Mouse (Mus musculus): ENCODE results near the gene Tctn3.

Gene Tctn3

DNA sequence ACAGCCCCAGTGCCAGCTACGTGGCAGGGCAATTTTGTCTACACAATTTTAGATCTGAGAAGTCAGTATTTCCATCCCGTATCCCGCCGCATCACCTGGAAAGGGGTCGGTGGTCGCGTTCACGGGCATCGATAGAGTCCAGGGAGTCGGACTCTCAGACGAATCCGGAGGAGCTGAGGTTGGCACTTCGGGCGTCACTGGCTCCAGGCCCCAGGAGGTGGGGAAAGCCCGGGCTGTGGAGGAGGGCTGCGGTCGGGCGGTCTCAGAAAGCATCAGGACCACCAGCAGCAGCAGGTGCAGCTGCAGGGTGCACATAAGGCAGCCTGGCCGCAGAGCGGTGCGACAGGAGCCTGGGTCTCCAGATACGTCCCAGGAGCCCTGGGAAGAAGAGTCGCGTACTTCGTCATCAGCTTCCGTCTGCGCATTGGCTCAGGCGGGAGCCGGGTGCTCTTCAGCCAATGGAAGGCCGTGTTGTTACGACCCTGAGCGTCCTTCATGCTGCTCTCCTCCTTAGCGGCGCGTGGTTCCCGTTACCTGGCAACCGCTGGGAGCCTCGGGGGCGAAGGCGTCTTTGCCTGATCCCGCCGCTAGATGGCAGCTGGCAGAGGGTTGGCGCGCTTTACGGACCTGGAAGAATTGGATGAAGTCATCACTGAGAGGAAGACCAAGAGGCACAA is at the start of gene Tctn3, which contains the start of gene Entpd1:
TSS of gene Tctn3 (minus strand) at position 404 of the 677 bp plus-strand sequence.
TSS of gene Entpd1 (plus strand) at position 537 of the 677 bp plus-strand sequence.
- peak; percentile 95 to 98 for DNase-seq (ENCODE audit: low spot score in 2 of 2)

DNA sequence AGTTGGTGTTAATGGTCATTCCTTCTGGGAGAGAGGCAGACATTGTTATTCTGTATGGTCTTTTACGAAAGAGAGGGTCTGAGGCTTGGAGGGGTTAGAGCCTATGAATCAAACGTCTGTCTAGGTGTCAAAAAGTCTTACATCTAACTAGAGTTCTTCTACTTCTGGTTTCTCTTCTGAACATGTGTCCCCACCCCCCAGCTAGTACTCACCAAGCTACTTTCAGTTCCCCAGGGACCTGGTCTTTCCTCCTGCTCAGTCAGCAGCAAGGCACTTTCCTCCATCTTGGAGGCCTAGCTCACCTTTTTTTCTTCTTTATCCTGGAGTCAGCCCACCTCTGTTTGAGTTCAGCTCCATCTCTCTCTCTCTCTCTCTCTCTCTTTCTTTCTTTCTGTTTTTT is 49.1 kb upstream of the Tctn3 start:
- DNase-seq (ENCODE audit: low spot score in 2 of 2) = no peak

DNA sequence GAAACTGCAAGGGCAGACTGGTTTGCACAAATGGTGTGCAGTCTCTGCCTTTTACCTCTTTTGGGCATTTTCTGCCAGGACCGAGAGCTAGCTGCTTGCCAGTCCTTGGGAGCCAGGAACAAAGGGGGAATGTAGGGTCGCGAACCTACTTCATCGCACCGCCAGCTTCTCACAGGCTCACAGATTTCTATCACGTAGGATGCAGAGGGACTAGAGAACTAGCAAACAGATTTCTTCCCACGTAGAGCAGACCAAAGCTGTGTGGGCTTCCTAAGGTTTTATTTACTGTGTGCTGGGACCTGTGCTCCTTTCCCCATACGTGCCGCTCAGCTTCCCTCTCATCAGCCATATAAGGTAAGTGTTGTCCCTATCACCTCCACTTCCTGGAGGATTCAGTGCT is 48.5 kb upstream of the Tctn3 start:
- DNase-seq (ENCODE audit: low spot score in 2 of 2) = no peak

DNA sequence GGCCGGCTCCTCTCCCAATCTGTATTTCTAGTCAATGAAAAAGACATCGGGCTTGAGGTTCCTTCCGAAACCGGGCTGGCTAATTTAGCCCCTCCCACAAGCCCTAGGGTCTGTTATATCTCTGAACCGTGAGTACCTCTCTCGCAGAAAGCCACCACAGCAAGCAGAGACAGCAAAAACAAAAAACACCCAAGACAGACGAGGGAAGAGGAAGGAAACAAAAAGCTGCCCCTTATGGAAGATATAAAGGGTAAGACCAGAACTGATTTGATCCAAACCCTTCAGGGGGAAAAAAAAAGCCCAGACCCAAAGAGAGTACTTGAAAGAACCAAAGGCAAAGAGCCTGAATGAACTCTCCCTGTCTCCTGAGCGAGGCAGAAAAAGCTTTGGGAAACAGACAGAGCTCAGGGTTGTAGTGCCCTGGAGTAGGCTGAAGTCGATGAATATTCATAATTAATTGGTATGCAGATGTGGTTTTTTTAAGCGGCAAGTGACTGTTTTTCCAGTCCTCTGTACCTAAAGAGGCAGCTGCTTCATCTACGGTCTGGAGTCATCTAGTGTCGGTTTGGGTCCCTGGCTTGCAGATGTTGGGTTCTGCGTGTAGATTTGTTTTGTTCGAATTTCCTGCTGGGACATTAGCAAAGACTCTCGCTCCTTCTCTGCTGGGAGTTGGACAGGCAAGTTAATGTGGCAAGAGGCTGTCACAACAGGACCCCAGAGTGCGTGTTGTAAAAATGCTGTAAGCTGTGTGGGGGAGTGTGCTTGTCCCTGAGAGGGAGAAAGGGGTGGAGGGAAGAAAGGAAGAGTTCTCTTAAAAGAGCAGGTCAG is 47.8 kb upstream of the Tctn3 start:
- no peak for DNase-seq (ENCODE audit: low spot score in 2 of 2)

DNA sequence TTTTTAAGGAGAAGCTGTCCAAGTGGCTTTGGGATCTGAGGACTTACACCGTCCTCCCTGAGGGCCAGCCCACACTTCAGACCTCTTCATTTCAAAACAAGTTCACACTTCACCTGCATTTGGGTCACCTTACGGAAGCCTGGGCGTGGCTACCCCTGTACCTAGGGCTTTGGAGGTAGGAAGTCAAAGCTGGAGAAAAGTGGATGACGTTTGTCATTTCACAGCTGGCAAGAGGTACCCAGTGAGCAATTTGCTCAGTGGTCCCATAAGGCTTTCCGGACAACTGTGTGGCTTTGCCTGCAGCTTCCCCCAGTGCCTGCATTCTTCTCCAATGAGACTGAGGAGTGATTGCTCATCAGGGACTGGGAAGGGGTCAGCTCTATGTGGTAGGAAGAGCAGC is 46.9 kb upstream of the Tctn3 start:
- DNase-seq (ENCODE audit: low spot score in 2 of 2) = no peak

DNA sequence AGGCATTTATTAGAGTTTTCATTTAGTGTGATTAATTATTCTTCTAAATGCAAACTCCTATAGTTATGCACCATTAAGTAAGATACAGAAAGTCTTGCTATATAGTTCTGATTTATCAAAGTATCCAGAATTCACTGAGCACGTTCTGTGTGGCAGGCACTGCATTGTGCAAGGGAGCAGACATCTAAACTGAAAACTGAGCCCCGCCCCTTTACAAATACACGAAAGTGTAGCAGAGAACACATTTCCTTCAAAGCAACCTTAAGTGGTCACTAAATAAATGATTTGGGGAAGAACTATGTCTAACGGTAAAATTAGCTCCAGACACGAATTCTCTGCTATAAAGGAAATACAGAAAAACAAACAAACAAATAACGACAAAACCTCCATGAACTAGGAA is 46.2 kb upstream of the Tctn3 start:
- DNase-seq (ENCODE audit: low spot score in 2 of 2) = no peak

DNA sequence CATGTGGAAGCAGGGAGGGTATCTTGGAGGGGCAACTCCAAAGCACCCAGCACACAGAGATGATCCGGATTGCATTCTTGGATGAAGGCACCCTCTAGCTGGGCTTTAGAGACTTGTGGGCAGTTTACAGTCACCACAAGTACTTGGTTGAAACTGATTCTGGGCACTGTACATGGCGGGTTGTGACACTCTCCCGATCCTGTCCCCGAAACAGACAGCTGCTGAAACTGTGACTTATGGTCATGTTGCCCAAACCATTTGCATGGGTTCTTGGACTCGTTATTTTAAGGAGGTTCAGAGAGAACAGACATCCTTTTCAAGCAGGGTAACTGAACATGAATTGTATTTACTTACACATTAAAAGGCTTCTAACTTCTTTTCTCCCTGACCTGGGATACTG is 44.2 kb upstream of the Tctn3 start:
- DNase-seq (ENCODE audit: low spot score in 2 of 2) = no peak

DNA sequence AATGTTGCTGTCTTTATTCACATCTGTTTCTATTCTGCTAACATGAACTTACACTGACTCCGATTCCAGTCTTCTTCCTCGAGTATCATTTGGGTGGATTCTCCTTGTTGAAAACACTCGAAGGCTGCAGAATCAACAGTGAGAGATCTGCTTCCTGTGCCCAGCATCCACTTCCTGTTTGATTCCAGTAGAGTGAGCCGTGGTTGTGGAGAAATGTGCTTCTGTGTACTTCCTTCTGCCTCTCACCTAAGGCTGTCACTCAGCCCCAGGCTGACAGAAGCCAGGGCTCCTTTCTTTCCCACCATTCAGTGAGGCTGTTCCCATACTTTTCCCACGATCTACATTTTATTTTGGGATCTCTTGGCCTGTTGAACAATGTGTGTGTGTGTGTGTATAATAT is 38.1 kb upstream of the Tctn3 start:
- DNase-seq (ENCODE audit: low spot score in 2 of 2) = no peak

DNA sequence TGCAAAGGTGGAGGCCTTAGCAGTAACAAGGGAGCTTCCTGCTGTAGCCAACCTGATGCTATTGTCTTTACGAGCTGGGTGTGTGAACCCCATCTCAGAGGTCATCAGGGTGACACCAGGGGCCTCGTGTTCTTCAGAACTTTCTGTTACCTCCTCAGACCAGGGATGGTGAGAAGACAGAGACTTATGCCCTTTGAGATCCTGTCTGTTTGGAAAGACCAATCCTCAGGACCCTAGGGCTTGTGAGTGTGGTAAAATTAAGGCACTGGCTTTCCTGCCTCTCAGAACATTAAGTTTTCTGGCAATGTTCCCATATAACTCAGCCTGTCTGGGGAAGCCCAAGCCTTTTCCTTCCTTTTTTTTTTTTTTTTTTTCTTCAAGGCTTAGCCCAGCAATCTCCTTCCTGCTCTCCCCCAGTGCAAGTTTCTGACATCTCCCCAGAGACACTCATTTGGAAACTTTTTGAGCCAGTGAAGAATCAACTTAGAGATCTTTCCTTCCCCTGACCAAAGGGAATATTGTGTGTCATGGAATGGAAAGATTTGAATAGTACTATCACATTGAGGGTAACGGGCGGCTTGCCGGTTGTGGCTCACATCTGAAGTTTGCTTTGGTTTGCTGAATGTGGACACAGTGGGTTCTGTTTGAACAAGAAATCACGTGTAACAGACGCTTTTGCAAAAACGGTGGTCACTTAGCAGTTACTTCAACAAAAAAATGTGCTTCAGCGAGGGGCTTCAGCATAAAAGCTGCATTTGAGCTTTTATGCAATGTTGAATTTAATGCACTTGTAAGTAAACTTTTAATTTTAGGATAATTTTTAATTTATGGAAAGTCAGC is 35.5 kb upstream of the Tctn3 start:
- no peak for DNase-seq (ENCODE audit: low spot score in 2 of 2)

DNA sequence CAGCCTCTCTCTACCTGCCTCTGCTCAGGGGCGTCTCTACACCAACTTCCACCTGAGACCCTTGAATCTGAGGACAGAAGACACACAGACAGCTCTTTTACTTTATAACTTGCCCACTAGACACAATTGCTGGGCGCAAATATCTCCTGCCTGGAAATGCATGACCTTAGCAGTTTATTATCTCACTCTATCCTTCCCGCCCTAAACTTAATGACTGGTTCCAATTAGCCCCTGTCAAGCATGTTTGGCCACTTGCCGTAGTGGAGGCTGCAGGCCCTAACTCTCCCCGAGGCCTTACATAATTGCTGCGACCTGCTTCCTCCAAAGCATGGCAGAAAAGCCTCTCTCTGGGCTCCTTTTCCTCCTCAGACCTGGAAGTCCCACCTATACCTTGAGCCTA is 34.3 kb upstream of the Tctn3 start:
- DNase-seq (ENCODE audit: low spot score in 2 of 2) = no peak

DNA sequence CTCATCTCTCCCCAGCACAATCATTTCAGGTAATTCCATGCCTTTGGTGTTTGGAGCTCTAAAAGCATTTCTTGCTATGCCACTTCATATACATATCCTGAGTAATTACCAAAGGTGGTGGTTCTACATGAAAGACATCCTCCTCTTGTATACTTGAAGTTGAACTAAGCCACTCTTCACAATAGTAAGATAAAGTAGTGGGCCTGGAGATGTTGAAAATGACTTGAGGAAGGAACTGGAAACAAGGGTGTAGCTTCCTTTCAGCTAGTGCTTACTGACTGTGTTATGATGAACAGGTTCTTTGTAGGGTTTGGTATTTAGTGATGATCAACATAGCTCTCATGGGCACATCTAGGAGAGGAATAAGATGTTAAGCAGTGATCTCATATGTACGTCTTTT is 31.8 kb upstream of the Tctn3 start:
- no peak for DNase-seq (ENCODE audit: low spot score in 2 of 2)

DNA sequence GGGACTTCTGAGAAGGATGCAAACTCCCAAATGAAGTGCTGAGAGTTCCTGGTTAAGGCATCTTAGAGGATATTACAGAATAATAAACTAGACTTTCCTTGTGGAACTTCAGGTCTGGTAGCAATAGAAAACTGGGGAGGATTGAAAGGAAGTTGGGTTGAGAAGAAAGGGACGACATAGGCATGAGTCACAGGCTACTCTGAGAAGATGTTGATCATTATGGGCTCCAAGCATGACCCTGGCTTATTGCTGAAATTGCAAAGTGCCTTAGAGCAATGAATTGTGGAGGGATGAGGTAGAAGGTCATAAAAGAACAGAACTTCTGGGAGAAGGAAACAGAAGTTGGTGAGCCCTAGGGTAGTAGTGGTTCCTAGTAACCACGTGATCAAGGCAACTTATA is 28.8 kb upstream of the Tctn3 start:
- DNase-seq (ENCODE audit: low spot score in 2 of 2) = no peak

DNA sequence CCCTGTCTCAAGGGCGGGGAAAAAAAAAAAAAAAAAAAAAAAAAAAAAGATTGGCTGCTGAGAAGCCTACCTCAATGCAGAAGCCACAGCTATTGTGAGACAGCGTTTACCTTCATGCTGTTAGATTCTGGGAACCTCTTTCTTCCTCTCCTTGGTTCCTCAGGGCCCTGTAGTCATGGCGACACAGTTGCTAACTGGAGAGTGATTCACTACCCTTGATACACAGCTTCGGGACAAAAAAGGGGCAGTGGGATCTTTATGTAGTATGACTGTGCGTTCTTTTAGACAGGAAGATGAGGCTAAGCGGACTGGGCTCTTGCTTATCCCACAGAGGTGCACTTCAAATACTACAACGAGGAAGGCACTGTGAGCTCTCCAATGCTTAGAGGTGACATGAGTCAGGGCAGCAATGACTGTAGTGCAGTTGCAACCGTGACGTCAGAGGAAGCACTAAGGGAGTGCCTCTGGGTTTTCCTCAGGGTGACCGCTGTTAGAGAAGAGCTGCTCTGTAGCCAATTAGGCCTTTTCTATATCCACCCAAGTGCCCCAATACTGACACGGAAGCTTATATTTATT is 27.8 kb upstream of the Tctn3 start:
- no peak for DNase-seq (ENCODE audit: low spot score in 2 of 2)

DNA sequence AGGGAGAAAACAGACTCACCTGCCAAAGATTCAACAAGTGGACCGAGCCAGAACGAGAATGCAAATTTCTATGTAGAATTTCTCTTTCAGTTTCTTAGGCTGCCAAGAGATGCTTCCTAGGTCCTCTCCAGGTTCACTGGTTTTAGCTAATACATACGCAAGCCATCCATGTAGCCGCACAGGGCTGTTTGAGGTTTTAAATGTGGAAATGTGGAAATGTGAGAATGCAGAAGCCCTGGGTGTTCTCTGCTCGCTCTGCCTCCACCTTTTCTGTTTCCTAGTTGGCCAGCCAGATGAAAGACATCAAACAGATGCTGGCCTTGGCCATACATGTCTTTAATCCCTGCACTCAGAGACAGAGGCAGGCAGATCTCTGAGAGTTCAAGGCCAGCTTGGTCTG is 26.5 kb upstream of the Tctn3 start:
- no peak for DNase-seq (ENCODE audit: low spot score in 2 of 2)

DNA sequence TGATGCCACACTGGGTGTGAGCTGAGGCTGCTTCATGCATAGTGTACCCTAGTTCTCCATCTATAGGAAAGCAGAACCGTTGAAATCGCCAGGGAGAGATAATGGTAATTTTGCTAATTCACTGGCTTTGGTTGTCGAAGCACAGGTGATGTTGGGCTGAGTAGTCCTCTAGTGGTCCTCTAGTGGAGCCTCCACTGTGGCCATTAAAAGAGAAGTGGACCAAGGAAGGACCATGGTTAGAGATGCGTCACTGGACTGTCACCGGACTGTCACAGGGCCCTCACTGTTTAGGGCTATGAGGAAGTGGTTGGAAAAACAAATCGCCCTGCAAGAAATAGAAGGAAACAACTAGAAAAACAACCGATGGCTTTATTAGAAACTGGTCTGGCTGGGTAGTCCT is 25.6 kb upstream of the Tctn3 start:
- DNase-seq (ENCODE audit: low spot score in 2 of 2) = no peak

DNA sequence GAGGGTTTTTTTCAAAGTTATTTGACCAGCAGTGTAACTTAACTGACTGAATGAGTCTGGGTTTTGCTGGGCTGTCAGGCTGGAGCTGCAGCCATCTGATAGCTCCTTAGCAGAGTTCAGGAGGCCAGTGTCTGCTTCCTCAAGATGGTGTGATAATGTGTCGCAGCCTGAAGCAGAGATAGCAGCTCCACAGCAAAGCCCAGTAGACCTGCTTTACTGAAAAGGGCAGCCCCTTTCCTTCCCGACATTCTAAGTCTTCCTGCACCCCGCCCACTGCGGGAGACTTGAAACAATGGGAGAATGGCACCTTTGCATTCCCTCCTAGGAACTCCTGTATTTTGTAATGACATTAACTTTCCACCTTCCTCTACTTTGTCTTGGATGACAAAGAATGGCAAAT is 25.1 kb upstream of the Tctn3 start:
- no peak for DNase-seq (ENCODE audit: low spot score in 2 of 2)

DNA sequence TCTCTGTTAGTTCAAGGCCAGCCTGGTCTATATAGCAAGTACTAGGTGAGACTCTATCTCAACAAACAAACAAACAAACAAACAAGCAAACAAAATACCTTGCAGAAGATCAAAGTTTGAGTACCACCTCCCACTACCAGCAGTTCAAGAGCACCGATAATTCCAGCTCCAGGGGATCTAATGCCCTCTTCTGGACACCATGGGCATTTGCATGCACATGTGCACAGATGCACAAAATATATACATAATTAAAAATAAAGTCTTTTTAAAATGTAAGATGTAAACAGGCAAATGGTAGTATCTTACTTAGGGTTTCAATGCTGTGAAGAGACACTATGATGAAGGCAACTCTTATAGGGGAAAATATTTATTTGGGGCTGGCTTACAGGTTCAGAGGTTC is 21.1 kb upstream of the Tctn3 start:
- no peak for DNase-seq (ENCODE audit: low spot score in 2 of 2)

DNA sequence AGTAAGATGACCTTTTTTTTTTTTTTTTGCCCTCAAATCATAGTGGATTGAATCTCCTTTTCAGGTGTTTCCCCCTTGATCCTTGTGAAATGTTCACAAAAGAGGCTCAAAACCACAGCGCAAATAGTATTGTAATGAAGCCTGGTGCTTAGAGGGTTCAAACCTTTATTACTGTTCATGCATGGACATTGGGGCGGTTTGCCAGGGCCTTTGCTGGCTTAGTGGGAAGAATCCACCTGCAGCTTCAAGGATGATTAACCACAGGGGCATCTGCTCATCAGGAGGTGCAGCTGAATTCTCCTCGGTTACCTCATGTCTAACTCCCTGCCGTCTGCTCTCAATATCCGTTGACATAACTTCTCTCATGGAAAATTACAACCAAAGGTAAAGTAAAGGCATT is 20.6 kb upstream of the Tctn3 start:
- no peak for DNase-seq (ENCODE audit: low spot score in 2 of 2)

DNA sequence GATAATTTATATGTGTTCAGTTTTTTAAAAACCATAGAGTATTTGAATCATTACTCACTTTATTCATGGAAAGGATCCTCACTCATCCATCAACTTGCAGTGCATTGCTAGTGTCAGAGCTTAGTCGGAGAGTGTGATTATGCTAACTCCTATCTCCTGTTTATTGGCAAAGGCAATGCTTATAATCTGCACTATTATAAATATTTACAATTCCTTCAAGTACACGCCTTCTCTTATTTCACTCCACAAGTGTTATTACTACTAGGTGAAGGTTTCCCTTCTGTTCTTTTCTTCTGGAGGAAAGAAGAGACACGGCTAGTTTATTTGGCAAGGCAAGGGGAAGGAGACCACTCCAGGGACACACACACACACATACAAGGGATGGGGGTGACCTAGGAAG is 20.2 kb upstream of the Tctn3 start:
- DNase-seq (ENCODE audit: low spot score in 2 of 2) = no peak

DNA sequence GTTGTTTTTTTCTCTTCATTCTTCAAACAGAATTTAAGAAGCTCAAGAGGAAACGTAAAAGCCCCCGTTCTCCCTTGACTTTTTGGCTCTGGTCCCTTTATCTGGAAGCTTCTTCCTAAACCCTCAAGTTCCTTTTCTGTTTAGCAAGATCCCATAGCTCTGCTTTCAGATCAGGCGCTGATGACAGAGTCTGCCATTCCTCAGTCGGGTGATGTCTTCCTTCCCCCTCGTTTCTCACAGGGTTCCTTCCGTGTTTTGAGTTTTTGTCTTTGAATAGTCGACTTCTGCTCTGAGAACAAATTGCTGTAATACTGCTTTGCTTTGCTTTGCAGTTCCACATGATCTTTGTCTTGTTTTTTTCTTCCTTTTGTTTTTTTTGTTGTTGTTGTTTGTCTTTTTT is 18.6 kb upstream of the Tctn3 start:
- no peak for DNase-seq (ENCODE audit: low spot score in 2 of 2)

DNA sequence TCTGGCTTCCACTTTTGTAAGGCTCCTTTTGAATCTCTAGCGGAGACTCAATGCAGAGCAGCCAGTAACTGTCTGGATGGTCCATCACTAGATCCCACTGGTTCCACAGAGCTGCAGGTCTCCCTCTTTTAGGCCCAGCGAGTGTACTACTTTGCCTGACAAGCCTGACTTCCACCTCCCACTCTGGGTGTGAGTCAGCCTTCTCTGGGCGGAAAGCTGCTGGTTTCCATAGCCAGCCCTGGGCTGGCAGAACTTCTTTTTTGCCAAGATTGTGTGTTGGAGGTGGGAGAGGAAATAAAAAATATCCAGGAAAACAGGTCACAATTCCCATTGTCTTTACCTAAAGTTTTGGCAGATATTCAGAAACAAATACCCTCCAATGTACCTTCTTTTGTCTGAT is 18.1 kb upstream of the Tctn3 start:
- no peak for DNase-seq (ENCODE audit: low spot score in 2 of 2)

DNA sequence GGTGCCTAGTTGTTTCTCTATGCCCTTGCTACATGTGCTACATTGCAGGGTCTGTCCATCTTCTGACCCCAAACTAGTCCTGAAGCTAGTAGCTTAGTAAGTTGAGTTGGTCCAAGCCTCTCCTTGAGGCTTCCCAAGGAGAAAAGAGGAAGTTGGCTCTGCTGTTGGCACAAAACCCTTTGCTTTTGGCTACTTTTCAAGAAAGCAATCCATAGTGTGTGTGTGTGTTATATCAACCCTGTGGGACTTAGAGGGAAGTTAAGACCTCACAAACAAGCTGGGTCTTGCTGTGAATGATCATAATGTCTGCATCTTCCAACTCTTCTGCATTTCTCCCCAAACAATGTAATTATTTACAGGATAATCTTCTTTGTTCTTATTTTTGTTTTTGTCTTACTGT is 16.9 kb upstream of the Tctn3 start:
- no peak for DNase-seq (ENCODE audit: low spot score in 2 of 2)
